Mouse (Mus musculus): ENCODE measurements at regions not wholly inside any gene's neighbourhood (a gene's known extent, or its start where the extent isn't known, plus 50 kb on each side); places are given as distances from the start of the nearest gene placed in this dataset.

DNA sequence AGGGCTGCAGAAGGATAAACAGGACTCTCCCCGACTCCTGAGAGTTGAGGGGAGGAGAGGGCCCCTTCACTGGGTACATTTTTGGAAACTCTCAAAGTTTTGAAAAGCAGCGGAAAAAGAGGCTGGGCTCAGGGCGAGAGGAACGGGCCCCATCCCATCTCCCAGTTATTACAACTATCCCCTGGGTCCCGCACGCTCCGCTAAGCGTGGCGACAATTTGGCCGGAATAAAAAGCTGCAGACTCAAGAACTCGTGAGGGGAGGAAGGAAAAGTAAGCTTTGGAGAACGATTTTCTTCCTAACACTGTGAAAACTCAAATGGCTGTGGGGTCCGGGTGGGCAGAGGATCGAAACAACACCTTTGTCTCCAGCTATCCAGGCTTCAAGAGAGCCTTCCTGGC, 611.4 kb upstream of the Sall1 start:
- DNase-seq (ENCODE audit: low read depth, low spot score) = no peak

DNA sequence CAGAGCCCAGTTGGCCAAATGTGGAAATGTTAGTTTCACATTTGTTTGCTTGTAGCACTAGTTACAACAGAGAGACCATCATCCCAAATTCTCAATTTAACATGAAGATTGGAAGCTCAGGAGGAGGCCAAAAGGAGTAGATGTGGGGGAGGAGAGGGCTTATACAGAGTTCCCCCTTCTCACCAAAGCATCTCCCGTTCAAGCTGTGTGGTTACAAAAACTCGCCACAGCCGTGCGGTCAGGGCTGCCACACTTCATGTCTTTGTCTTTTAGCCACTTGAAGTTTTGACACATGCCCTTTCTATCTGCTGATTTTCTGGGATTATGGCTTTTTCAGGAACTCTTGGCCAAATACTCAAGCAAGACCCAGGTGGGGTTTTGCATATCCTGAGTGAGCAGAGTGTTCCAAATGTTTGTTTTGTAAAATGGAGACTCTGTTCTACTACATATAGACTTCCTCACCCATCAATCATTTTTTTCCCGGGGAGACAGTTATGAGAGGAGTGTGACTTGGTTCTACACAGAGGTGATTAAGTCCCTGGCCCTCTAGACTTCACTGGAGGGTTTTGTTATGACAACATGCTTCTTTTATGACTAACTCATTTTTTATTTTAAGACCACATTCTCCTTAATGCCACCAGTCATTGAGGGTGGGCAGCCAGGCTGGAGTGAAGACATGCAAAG, 605.4 kb upstream of the Sall1 start:
- no peak for DNase-seq (ENCODE audit: low read depth, low spot score)

DNA sequence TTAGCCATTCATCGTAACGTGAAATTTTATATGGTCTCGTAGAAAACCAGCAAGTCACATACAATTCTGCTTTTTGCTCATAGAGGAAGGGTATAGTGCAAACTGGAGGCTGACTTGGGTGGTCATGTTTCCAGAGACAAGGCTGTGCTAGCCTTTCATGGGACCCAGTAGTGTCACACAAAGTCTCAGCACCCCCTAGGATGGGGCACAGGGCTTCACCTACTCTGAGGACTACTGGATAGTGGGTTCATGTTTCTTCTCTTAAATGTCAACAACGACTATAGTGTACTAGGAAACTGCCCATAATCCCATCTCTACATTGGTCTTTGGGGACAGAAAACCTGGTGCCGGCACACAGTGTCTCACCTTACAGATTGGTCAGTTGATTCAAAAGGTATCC, 603.0 kb upstream of the Sall1 start:
- no peak for DNase-seq (ENCODE audit: low read depth, low spot score)

DNA sequence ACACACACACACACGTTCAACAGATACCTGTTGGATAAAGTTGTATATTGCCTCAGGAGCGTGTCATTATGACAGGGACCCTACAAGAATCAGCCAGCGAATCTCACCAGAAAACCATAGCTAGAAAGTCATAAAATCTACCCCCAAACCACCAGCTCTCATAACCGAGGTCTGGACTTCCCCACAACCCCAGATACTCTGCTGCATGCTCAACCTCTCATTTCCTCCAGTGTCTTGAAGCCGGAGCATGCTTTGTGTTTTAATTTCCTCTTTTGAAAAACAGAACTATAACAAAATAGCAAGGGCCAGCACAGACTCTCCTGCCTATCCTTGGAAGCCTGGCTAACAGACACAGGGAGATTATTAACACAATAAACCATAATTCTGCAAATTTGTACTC, 597.4 kb upstream of the Sall1 start:
- no peak for DNase-seq (ENCODE audit: low read depth, low spot score)

DNA sequence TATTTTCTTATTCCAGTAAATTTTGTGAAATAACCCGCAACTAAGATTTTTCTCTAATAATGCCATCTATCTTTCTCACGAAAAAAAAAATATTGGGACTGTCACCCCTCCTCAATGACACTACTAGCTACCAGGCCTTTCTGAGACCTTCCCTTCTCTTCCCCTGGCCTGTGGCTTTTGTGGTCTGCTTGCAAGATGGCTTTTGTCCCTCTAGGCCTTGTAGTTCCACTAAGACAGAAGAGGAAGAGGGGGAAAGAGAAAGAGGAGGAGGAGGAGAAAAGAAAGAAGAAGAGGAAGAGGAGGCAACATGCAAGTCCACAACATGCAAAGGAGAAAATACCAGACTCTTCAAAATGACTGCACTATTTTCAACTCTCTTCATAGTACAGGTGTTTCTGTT, 590.9 kb upstream of the Sall1 start:
- DNase-seq (ENCODE audit: low read depth, low spot score) = no peak

DNA sequence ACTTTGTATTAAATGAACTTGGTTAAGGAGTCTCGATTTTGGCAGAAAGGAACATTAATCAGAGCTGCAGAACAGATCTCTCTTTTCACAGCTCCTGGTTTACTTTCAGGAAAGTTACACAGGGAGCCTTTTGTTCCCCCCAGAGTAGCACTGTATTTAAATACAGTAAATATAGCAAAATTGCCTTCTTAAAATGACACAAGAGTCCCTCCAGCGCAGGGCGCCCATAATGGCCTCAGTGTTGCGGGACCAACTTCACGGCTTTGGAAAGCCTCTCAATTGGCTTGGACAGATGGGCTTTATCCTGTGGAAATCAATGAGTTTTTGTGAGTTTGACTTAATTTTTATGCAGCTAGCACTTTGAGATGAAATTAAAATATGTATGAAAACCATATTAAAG, 588.3 kb upstream of the Sall1 start:
- DNase-seq (ENCODE audit: low read depth, low spot score) = no peak

DNA sequence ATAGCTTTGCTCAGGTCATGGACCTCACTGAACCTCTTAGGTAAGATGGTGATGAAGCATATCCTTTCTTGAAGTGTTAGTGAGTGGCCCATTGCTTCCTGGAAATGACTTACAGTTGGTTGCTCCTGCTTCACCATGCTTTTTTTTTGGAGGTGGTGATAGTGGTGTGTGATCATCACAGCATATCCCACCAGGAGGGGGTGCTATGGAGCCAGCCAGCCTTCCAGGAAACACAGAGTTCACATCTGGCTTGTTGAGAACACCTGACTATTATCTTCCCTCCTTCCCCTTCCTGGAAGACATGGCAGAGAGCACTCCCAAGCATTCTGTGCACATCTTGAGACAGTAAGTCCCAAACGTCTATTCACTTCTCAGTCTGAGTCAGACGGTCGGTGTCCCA, 586.6 kb upstream of the Sall1 start:
- DNase-seq (ENCODE audit: low read depth, low spot score) = no peak

DNA sequence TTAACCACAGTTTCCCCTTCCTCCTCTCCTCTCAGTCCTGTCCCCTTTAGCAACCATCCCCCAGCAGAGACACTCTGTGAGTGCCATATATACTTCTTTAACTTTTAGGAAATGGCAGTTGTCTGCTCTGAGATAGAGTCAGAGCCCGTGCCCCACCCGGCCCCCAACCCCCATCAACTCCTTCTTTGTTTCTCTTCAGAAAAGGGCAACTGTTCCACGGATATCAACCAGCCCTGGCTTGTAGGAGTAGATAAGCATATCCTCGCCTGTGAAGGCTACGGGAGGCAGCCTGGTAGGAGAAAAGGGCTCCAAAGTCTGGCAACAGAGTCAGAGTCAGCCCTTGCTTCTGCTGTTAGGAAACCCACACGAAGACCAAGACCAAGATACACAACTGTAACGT, 574.1 kb upstream of the Sall1 start:
- DNase-seq (ENCODE audit: low read depth, low spot score) = no peak

DNA sequence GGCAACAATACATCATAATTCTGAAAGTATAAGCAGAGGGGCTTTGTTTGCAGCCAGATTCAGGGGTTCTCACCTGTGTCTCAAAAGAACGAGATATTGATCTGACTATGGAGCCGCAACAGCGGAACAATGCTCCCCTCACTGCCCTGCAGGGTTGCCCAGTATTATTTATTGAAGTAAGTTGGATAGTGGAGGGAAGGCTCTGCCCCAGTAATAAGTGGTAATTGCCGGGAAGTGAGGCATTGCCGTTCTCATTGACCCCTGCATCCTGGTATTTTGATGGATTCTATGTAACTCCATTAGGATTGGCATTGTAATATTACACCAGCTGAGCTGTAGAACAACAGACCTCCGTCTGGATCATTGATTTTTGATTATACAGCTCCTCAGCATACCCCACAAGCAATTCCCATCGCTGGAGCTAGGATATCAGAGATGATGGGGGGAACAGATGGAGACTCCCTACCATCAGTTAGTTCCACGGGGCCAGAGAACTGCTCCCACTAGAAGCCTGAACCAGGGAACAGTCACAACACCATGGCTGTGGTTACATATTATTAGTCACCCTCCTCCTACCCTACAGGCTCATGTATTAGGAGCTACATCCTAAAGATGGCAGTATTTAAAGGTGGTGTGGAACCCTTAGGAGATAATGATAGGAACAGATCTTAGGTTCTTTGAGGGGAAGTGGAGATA, 572.0 kb upstream of the Sall1 start:
- no peak for DNase-seq (ENCODE audit: low read depth, low spot score)

DNA sequence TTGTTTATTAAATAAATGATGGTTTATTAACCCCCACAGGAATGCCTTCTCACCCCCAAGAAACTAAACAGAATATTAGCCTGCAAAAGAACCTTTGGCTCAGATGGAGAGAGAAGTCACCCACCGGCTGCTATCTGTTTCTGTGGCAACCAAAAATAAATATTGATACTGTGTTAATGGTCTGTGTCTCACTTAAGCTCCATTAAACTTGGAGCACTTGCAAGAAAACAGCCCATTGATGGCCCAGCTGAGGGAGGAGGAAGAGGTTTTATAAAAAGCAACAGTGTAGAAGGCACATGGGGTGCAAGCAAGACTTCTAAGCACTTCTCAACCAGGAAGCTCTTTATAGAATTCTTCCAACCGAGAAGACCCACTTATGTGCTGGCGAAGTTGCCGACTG, 565.1 kb upstream of the Sall1 start:
- DNase-seq (ENCODE audit: low read depth, low spot score) = no peak

DNA sequence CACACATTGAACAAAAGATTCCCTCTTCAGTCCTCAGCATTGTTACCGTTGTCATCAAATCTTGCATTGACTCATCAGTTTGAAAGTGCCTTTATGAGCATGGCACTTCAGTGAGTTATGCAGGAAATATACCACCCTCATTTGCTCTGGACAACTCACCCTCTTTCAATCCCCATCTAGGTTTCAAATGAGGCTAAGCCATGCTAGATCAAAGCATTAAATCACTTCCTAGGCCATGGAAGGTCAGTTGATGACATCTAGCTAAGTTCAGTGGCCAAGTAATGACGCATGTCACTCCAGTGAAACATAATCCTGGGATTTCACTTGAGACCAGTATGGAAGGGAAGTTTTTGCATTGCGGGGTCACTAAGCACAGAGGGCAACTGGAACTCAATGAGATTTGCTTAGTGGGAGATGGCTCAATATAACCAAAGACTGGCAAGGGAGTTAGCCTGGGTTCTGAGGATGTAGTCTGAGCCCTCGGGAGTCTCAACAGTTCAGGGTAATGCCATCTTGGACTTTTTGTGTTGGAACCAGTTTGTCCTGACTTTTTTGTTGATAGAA, 562.0 kb upstream of the Sall1 start:
- no peak for DNase-seq (ENCODE audit: low read depth, low spot score)

DNA sequence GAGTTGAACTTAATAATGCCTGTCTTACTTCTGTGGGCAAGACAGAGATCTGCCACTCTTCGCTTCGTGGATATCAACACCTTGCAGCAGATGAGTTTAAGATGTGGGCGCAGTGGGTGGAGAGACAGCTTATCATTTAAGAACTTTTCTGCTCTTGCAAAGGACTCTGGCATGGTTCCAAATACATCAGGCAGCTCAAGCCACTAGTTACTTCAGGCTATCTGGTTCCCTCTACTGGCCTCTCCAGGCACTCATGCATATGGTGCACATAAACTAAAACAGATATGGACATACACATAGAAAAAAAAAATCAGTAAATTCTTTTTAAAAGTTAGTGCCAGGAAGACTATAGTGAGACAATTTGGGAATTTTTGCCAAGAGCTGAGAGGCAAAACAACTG, 560.5 kb upstream of the Sall1 start:
- no peak for DNase-seq (ENCODE audit: low read depth, low spot score)

DNA sequence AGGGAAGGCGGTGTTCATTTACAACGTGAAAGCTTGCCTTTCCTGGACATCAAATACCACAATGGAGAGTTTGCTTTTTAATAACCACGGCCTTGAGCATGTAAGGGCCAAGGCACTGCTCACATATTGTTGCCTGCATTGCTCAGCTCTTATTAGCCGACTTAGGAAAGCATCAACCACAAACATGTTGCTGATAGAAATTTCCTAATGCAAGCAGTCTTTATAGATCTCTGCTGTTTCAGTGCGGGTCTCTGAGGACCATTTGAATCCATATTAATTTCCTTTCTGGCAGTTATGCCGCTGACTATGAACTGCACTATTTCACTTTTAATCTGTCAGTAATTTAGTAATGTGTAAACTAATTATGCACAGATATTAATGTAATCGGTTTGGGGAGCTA, 552.4 kb upstream of the Sall1 start:
- DNase-seq (ENCODE audit: low read depth, low spot score) = no peak

DNA sequence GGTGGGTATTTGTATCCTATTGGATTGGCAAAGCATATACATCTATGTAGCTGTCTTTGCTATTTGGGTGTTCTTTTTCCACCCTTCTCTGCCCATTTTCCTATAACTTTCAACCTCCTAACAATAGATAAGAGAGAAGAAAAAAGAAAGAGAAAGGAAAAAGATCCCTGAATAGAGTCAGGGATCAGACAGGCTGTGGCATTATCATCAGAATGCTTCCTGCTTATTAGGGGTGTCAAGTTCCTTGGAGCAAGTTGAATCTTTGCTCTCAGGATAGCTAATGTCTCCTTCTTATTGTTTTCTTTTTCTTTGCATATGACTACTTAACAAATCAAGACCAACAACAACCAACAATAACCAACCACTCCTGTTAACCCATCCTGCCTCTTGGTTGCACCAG, 539.1 kb upstream of the Sall1 start:
- no peak for DNase-seq (ENCODE audit: low read depth, low spot score)

DNA sequence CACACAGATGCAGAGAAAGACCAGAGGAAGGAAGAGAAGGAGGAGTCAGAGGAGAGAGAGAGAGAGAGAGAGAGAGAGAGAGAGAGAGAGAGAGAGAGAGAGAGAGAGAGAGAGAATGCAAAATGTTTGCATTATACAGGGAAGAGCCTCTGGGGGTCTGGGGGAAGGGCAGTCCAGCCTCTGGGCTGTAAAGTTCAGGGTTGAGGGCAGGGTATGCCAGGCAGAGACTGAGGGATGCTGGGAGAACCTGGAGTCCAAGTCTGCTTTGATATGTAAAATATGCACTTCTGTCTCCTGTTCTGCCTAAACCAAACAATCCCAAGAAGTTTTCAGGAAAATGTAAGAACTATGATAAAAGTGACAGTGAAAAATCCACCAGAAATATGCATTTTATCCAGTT, 538.6 kb upstream of the Sall1 start:
- no peak for DNase-seq (ENCODE audit: low read depth, low spot score)

DNA sequence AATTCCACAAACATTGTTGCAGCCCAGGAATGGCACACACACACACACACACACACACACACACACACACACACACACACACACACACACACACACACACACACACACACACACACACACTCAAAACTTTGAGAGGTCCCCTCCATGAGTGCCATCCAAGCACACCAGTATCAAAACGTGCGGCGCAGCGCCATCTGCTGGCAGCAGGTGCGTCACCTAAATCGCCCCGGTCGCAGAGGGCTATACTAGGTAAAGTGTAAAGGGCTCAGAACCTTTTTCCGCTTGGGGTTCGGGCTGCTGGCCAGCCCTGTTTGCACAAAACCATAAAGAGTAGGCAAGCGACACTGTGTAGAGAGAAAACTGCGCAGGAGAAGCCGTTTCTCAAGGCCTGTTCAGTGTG, 527.9 kb upstream of the Sall1 start:
- DNase-seq (ENCODE audit: low read depth, low spot score) = peak; percentile 4

DNA sequence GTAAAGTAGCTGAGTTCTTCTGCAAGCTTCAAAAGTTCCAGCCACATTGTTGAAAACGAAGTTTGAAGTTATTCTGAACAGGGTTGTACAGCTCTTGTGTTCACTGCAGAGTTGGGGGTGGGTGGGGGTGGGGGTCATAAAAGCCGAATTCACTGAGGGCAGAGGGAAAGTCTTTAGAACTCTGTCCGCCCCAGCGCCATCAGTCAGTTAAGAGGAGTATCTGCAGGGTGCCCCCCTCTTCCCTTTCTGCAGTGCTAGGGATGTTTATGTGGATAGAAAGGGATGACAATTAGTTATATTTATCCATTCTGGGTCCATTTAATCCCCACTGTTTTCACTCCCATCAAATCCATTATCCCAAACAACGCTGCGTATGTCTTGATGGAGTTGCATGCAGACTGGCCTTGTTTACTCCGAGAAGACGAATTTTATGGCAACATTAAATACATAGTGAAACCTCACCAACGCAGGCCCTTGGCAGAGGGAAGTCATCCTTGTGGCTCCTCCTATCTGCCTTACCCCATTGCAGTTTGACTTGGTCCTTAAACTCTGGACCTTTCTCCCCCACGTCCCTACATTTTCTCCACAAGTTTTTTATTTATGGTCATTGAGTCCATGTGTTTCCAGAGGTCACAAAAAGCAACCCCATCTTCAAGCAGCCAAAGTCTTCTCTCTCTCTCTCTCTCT, 526.8 kb upstream of the Sall1 start:
- no peak for DNase-seq (ENCODE audit: low read depth, low spot score)

DNA sequence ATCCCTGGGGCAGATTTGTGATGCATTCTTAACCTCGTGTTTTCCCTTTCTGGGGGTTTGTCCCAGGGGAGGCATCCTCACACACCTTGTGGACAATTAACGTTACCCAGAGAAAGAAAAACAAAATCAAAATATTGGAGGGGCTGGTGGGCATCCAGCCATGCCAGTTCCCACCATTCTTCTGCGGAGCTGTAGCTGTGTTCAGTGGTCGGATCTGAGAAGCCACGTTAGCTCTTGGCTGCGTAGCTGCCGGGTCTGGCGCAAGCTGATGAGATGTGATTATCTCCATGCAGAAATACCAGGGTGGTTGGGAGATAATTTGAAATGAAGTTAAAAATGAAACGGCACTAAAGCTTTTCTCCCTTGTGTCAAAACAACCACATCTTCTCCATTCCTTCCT, 525.4 kb upstream of the Sall1 start:
- no peak for DNase-seq (ENCODE audit: low read depth, low spot score)

DNA sequence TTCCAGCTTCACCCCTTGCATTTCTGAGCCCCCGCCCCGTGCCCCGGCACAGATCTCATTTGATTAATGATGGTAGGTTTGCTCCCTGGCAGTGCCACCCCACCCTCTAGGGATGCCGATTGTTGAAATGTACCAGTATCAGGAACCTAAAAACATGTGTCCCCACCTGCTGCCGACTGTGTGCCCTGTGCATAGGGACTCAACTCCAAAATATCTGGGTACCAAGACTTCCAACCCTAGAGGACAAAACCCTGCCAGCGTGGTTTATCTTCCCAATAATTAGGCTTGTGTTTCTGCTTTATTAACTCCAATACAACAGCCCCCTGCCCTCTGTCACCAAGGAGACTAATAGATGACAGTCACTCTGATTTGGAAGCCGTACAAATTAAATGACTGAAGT, 524.7 kb upstream of the Sall1 start:
- no peak for DNase-seq (ENCODE audit: low read depth, low spot score)

DNA sequence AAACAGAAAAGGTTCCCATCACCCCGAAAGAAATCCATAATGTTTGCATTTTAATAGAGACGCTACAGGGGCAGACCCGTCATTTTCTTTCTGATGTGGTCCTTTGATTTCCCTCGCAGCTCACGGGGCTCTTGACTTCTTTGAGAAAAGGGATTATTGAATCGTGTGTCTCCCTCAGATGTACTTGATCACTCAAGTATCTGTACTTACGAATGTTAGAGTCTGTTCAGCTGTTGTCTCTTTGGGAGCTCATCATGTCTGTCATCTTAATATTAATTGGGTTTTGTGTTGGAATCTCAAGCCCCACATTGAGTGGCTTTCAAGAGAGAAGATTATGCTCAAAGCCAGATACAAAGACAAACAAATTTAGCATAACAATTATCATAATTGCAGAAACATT, 523.0 kb upstream of the Sall1 start:
- no peak for DNase-seq (ENCODE audit: low read depth, low spot score)

DNA sequence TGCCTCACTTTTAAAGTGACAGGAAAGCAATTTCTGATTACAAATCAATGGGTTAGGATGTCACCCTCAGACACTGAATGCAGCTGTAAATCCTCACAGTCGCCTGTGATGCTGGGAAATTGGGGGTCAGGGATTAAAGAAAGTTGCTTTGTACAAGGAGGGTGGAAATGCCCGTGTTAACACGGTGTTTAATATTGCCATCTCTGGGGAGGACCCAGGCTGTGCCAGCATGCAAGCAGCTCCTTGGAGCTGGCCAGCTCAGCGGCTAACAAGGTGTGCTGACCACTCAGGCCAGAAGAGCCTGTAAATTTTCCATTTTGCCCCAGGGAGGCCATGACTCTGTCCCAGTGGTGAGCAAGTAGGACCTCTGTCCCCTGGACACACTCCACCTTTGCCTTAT, 522.5 kb upstream of the Sall1 start:
- no peak for DNase-seq (ENCODE audit: low read depth, low spot score)

DNA sequence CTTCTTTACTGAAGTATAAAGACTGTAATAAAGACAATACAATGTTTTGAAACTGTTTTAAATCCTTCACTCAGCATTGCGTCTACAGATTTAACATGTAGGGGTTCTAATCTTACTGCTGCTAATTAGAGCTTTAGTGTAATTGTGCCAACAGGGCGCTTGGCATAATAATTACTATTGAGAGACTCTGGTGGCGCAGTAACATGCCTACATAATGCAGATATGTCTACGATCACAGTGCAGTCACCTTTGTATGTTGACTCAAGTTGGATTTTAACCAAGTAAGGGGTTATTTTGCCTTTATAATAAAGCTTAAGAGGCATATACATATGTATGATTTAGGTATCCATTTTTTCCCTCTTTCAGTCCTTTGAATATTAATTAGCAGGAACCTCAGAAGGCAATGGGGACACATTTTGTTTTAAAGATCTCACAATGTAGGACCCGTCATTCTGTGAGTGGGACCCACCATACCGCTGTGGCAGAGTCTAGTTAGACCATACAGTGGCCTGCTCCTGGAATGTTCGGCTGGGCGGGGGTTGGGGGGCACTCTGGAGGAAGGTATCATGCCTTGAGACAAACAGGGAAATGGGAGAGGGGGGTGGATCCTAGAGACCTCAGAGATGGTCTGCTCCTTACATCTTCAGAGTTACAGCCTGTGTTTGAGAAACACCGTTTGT, 521.3 kb upstream of the Sall1 start:
- DNase-seq (ENCODE audit: low read depth, low spot score) = no peak

All from skeletal muscle tissue, adult 2 months (tissue).